Mouse (Mus musculus) right cerebral cortex, adult 2 months (tissue): ENCODE data around the gene Aspdh.

Experiments
- DNase-seq, 2 experiments: peaks; one replicate each; pipeline ENCODE4 v3.0.0; 2021 to 2022; ENCODE audit warnings: low spot score in 2 of 2

Gene Aspdh

GRCm38 (mm10) chr7:44465111-44465510 lies at the start of gene Aspdh:
TSS of gene Aspdh (plus strand) at chr7:44465391.
- no peak for DNase-seq

DNA sequence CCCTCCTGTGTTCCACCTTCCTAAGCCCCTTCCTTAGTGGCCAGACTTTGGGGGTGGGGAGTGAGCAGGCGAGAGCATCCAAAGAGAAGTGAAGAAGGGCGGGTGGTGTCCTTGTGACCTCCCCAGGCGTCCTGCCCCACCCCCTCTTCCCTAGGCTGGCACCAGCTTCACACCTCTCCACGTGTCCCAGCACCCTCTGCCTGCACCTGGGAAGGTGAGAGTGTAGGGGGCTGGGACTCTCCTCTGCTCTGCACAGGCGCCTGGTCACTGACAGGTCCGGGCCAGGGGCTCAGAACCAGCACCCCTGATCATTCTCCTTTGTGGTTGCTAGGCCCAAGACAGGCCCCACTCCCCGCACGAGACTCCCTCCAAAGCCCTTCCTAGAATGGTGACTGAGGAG lies 37.5 kb upstream of the Aspdh start:
- DNase-seq = no peak

- peak; percentile 50 to 54 for DNase-seq
These were observed 36.8 kb upstream of the Aspdh start for GRCm38 (mm10) chr7:44428171-44428950.

GRCm38 (mm10) chr7:44428968-44429521 lies 36.1 kb upstream of the Aspdh start, which contains the start of gene Lrrc4b:
TSS of gene Lrrc4b (plus strand) at chr7:44429018.
- peak; percentile 76 to 80 for DNase-seq

DNA sequence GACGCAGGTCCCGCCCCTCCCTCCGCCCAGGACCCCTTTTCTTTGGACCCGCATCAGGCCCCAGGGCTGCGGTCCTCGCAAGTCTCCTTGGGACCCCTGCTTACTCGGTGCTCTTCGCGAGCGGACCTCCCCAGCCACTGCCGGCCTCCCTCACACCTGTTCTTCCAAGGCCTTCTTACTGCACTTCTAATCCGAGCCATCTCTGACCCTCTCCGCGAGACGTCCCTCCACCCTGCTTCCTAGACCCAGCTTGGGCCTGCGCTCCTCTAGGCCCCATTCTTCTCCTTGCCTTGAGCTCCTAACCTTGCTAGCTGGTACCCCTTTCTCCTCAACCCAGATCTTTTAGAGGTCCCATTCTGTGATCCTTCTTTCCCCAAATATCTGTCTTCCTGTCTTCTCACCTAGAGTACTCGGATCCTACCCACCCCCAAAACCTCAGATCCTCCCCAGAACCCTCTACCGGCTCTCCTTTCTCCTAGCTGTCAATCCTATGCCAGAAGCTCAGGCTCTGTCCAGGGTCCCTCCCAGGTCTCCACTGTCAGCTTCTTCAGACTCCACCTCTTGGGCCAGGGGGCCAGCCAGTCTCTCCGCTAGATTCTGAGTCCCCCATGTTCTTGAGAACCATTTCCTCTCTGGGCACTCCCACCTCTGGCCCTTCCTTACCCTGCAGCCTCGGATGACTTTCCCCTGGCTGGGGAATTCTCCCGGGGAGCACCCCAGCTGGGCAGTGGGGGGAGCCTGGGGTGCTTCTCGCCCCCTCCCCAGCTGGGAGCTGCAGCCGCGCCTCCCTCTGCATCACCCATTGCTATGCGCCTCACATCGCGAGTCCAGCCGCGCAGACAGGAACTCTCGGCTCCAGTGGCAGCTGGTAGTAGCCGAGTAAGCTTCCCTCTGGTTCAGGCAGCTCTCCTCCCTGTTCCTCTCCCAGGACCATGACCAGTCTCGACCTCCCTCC lies 35.4 kb upstream of the Aspdh start:
- DNase-seq = peak; percentile 59 to 69

- DNase-seq = peak in 1 of 2 experiments; percentile 44
These were observed 32.6 kb upstream of the Aspdh start for GRCm38 (mm10) chr7:44432550-44432949.

- DNase-seq = no peak
These were observed 31.8 kb upstream of the Aspdh start for GRCm38 (mm10) chr7:44433371-44433770.

- no peak for DNase-seq
These were observed 31.1 kb upstream of the Aspdh start for GRCm38 (mm10) chr7:44434089-44434488.

GRCm38 (mm10) chr7:44435796-44436195 lies 29.4 kb upstream of the Aspdh start:
- no peak for DNase-seq

DNA sequence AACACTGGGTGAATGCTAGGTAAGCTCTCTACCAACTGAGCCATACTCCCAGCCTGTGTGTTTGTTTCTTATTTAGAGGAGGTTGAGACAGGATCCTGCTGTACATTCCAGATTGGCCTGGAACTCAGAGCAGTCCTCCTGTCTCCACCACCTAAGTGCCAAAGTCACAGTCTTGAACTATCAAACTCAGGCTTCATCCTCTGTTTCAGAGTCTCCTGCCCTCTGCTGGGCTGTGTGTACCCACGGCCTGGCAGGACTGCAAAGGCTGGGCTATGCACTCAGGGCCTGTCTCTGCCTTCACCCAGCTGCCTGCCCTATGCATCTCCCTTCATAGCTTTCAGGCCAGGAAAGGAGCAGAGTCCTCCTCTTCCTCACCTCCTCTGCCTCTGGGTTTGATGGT lies 28.9 kb upstream of the Aspdh start:
- DNase-seq = no peak

- DNase-seq = no peak
These were observed 28.0 kb upstream of the Aspdh start for GRCm38 (mm10) chr7:44437188-44437587.

GRCm38 (mm10) chr7:44437933-44438332 lies 27.3 kb upstream of the Aspdh start:
- DNase-seq = no peak

DNA sequence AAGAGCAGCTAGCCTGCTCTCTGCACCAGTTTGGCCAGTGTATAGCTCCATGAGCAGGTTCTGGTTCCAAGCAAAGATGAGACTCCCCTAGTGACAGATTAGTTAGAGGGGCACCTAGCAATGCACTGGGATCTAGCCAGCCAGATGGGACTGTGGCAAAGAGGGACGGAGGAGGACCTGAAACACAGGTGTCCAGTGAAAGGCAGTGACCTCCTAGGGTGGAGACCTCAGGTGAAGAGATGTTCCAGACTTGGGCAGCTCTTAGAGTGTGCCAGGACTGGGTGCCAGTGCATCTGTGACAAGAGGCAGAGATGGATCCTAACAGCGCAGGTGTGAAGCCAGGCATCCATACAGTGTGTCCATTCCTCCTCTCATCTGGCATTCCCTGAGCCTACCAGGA lies 25.5 kb upstream of the Aspdh start:
- no peak for DNase-seq

GRCm38 (mm10) chr7:44440479-44440878 lies 24.7 kb upstream of the Aspdh start:
- no peak for DNase-seq

- DNase-seq = no peak
These were observed 24.0 kb upstream of the Aspdh start for GRCm38 (mm10) chr7:44441180-44441579.

DNA sequence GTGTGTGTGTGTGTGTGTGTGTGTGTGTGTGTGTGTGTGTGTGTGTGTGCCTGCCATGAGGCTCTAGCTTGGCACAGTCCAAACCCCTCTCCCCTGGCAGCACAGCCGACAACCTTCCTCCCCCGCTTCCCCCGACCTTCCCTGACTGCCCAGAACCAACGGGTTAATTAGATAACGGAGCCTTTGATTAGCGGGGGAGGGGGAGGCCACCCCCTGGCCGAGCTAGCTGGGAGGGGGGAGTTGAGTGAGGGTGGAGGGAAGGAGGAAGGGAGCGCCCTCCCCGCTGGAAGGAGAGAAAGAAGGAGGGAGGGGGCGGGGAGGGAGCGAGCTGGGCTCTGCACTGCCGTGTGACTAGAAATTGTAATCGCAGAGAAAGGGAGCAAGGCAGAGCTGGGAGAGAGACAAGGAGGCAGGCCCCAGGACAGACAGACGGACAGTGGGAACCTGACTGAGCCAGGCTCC lies 23.5 kb upstream of the Aspdh start:
- peak; percentile 64 to 68 for DNase-seq

- peak in 1 of 2 experiments; percentile 46 for DNase-seq
These were observed 22.8 kb upstream of the Aspdh start for GRCm38 (mm10) chr7:44442407-44442821.

DNA sequence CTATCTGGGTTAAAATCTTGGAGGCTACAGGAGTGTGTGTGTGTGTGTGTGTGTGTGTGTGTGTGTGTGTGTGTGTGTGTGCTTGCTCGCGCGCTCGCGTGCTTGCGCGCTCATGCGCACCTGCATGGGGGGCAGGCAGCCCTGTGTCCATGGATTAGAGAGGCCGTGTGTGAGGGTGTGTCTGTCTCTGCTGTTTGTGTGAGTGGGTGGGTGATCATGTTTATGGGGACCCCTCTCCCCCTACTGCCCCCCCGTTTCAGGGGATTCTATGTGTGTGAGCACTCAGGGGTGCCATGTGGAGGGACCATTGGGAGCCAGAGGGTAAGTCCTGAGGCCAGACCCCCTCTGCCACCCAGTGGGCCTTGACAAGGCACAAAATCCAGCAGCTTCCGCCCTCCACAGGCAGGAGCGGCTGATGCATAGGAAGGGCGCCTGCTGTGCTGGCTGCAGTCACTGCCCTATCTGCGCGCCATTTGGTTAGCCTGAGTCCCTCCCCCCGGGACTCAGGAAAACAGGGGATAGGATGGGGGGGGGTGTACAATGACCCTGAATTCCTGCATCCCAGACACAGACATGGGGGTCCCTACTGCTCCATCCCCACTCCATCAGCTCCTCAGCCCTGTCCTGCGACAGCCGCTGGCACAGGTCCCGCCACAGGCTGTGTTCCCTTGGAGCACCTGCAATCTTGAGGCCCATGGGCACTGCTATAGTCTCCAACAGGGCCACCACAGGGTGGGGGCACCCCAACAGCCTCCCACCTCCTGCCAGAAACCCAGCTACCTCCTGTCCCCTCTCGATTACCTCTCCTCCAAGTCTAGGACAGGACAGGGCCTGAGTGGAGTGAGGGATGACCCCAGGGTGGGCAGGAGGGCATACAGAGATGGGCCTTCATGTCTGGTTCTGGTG lies 21.7 kb upstream of the Aspdh start:
- DNase-seq = peak in 1 of 2 experiments; percentile 54

GRCm38 (mm10) chr7:44444886-44445527 lies 20.2 kb upstream of the Aspdh start:
- peak in 1 of 2 experiments; percentile 43 for DNase-seq

- peak in 1 of 2 experiments; percentile 49 for DNase-seq
These were observed 19.7 kb upstream of the Aspdh start for GRCm38 (mm10) chr7:44445528-44445923.
